Mouse (Mus musculus): ENCODE measurements at regions not wholly inside any gene's neighbourhood (a gene's known extent, or its start where the extent isn't known, plus 50 kb on each side); places are given as distances from the start of the nearest gene placed in this dataset.

DNA sequence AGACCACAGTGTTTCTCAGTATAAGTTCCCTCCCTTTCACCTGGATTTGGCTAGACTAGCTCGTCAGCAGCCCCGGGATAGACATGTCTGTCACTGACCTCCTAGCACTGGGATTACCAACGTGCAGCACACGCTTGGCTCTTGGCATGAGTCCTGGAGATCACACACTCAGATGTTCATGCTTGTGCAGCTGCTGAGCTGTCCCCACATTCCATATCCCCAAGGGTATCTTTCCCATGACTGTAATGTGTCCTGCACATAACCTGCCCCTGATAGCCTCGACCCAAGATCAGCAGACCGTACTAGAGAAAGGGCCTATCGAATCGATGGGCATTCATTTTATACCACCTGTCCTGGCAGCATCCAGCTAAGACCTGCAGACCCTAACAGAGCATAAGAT, 123.4 kb upstream of the Hs6st1 start:
- H3K4me1 ChIP-seq, result peaks cover 71% of the 10 kb centered on the region
- H3K36me3 ChIP-seq (replicated peaks; ENCODE audit: low read length), result peaks cover 6% of the 10 kb centered on the region
- TF ChIP-seq GATA1 (IDR thresholded peaks at IDR 0.05; ENCODE audit: borderline replicate concordance, low read length) (no peak), FLI1 (IDR thresholded peaks at IDR 0.05; ENCODE audit: low read length) (no peak)
- peaks cover 2% of the 10 kb centered on the region for H3K27me3 ChIP-seq (replicated peaks)
- H3K9me3 ChIP-seq, result peaks cover 25% of the 10 kb centered on the region
- no peak overlapping the region for H3K4me3 ChIP-seq (replicated peaks)

DNA sequence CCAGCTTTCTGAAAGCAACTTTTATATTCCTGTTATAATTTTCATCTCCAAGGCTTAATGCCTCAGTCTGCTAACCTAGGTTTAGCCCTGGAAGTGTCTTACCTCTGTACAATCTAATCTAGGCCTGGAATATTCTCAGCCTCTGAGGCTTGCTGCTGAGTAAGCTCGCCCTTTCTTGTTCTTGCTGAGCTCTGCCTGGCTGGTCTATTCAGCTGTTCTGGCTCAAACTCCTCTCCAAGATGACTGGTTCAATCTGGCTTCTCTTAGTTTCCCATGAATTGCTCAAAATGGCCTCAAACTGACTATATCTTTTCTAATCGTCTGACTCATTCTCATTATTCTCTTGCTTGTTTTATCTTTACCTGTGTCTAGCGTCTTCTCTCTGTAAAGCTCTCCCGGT, 122.6 kb upstream of the Hs6st1 start:
- Histone ChIP-seq H3K4me1 (peaks cover 64% of the 10 kb centered on the region), H3K36me3 (replicated peaks; ENCODE audit: low read length) (peaks cover 11% of the 10 kb centered on the region), H3K27me3 (replicated peaks) (peaks cover 2% of the 10 kb centered on the region), H3K9me3 (peaks cover 32% of the 10 kb centered on the region), H3K4me3 (replicated peaks) (no peak overlapping the region)
- TF ChIP-seq GATA1 (IDR thresholded peaks at IDR 0.05; ENCODE audit: borderline replicate concordance, low read length) (no peak), FLI1 (IDR thresholded peaks at IDR 0.05; ENCODE audit: low read length) (no peak)

DNA sequence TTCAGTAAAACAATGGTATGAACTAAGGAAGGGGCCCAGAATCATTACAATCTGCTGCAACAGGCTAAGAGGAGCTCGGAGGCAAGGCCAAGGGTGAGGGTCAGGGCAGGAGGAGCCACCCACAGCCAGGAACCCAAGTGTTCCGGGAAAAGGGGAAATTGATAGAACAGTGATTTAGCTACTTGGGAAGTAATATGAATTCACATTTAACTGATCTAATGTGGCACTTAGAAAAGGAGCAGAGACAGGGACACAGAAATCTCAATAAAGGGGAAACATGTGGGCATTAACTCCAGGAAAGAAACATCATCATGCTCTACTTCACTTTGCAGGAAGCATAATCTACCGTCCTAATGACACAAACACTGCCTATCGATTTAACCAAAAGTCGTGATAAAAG, 120.1 kb upstream of the Hs6st1 start:
- TF ChIP-seq GATA1 (IDR thresholded peaks at IDR 0.05; ENCODE audit: borderline replicate concordance, low read length) (no peak), FLI1 (IDR thresholded peaks at IDR 0.05; ENCODE audit: low read length) (no peak)
- no peak overlapping the region for H3K4me3 ChIP-seq (replicated peaks)
- peaks cover 52% of the 10 kb centered on the region for H3K4me1 ChIP-seq
- H3K9me3 ChIP-seq, result peaks cover 36% of the 10 kb centered on the region
- H3K36me3 ChIP-seq (replicated peaks; ENCODE audit: low read length), result peaks cover 13% of the 10 kb centered on the region
- H3K27me3 ChIP-seq (replicated peaks), result peaks cover 6% of the 10 kb centered on the region

DNA sequence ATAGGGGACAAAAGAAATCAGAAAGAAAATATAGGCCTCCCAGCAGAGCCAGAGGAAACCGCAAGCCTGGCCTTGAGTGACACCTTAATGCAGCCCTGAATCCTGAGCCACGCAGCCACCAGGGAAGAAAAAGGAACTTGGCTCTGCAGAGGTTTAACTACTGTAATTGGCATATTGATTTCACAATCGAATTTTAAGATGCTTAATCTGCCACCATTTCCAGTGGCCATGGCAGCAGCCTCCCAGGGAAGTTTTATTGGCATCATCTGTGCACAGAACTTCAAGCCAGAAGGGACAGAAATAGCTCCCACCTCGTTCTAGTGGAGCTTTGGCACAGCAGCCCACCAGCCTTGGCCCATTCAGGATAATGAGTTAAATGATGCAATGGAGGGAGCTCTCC, 117.1 kb upstream of the Hs6st1 start:
- peaks cover 13% of the 10 kb centered on the region for H3K36me3 ChIP-seq (replicated peaks; ENCODE audit: low read length)
- peaks cover 37% of the 10 kb centered on the region for H3K9me3 ChIP-seq
- TF ChIP-seq GATA1 (IDR thresholded peaks at IDR 0.05; ENCODE audit: borderline replicate concordance, low read length) (no peak), FLI1 (IDR thresholded peaks at IDR 0.05; ENCODE audit: low read length) (no peak)
- H3K4me3 ChIP-seq (replicated peaks), result no peak overlapping the region
- peaks cover 24% of the 10 kb centered on the region for H3K4me1 ChIP-seq
- H3K27me3 ChIP-seq (replicated peaks), result peaks cover 13% of the 10 kb centered on the region

DNA sequence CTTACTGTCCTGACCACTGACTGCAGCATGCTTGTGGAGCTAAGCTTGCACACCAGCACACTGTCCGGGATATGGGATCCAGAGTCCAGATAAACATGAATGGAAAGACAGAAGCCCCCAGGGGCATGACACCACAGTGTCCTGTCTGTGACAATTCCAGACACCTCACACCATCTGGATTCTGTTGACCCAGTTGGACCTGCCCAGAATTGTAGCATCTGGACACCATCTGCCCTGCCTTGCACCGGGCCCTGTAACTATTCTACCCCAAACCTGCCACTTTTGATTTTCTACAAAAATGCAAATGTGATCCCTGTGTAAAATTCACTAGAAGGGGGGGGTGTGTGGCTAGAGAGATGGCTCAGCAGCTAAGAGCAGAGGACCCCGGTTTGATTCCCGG, 114.5 kb upstream of the Hs6st1 start:
- Histone ChIP-seq H3K4me3 (replicated peaks) (no peak overlapping the region), H3K4me1 (peaks cover 18% of the 10 kb centered on the region), H3K27me3 (replicated peaks) (peaks cover 14% of the 10 kb centered on the region), H3K9me3 (peaks cover 22% of the 10 kb centered on the region), H3K36me3 (replicated peaks; ENCODE audit: low read length) (peaks cover 9% of the 10 kb centered on the region)
- TF ChIP-seq FLI1 (IDR thresholded peaks at IDR 0.05; ENCODE audit: low read length) (no peak), GATA1 (IDR thresholded peaks at IDR 0.05; ENCODE audit: borderline replicate concordance, low read length) (no peak)

DNA sequence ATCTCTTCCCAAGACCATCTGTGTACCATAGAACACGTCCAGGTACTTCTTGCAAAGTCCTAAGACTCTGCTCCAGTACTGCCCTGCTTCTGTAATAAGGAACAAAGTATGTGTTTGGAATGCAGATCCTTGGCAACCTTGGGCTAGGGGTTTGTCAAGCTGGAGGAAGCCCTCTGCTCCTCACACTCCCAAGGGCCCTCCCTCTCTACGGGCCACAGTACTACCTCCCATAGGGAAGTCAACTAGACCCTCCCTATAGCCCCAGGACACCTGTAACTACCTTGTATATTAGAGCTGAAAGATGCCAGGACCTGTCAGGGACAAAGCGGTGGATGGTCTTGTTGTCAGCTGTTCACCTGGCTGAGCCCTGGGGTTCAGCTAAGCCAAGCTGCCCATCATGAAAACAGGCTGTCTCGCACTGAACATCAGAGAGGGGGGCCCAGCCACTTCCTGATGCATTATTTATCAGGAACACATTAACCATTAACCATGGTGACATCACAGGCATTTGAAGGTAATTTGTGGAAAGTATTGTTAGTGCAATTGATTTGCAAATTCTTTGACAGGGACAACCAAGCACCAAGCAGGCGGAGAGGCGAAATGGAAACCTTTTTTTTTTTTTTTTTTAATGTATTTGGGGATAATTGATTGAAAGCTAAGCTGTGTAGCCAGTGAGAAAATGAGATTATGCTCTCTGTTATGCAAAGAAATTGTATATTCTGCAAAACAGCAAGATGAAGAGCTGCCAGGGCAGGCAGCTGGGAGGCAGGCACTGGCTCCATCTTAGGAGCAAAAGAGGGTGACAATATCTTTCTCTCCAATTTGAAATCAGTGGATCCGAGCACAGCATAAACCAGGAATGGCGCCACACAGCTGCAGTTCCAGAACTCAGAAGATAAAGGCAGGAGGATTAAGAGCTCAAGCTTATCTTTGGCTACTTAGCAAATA, 110.5 kb upstream of the Hs6st1 start:
- TF ChIP-seq FLI1 (IDR thresholded peaks at IDR 0.05; ENCODE audit: low read length), result no peak
- TF ChIP-seq GATA1 (IDR thresholded peaks at IDR 0.05; ENCODE audit: borderline replicate concordance, low read length), result no peak
- no peaks in the 10 kb centered on the region for H3K36me3 ChIP-seq (replicated peaks; ENCODE audit: low read length)
- H3K4me3 ChIP-seq (replicated peaks), result no peak overlapping the region
- H3K9me3 ChIP-seq, result peaks cover 5% of the 10 kb centered on the region; the same call in 1 of the 2 replicates
- peaks cover 17% of the 10 kb centered on the region for H3K4me1 ChIP-seq
- peaks cover 17% of the 10 kb centered on the region for H3K27me3 ChIP-seq (replicated peaks)

DNA sequence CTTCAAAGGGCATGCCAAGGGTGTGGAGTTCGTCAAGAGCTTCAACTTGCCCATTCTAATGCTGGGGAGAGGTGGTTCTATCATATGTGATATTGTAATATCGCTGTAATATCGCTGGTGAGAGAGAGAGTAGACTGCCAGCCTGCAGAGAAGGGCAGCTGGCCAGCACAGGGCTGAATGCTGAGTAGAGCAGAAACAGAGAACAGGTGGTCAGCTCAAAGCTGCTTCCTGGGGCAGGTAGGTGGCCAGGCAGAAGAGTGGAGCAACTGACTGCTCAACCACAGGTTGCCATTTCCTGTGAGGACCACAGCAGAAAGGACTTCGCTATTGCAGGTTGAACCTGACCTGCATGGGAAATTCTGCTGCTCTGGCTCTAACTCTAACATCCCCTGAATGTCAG, 108.5 kb upstream of the Hs6st1 start:
- Histone ChIP-seq H3K4me1 (peaks cover 17% of the 10 kb centered on the region), H3K36me3 (replicated peaks; ENCODE audit: low read length) (peaks cover under 1% of the 10 kb centered on the region), H3K27me3 (replicated peaks) (peaks cover 15% of the 10 kb centered on the region), H3K4me3 (replicated peaks) (no peak overlapping the region), H3K9me3 (peaks cover 10% of the 10 kb centered on the region)
- TF ChIP-seq FLI1 (IDR thresholded peaks at IDR 0.05; ENCODE audit: low read length) (no peak), GATA1 (IDR thresholded peaks at IDR 0.05; ENCODE audit: borderline replicate concordance, low read length) (no peak)

DNA sequence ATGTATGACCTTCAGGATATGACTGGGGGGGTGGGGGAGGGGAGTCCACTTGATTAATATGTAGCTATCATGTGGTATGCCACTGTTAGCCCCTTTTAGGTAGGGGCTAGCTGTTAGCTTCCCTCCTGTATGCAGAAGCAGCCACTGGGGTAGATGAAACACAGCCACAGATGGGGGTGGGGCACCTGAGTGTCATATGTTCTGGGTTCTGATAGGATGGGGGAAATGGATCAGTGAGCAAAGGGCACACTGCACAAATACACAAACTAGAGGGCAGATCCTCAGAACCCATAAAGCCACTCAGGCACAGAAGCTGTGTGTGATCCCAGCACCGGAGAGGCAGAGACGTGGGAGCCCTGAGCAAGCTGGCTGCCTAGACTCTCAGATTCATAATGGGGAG, 107.4 kb upstream of the Hs6st1 start:
- TF ChIP-seq FLI1 (IDR thresholded peaks at IDR 0.05; ENCODE audit: low read length) (no peak), GATA1 (IDR thresholded peaks at IDR 0.05; ENCODE audit: borderline replicate concordance, low read length) (no peak)
- Histone ChIP-seq H3K4me3 (replicated peaks) (no peak overlapping the region), H3K36me3 (replicated peaks; ENCODE audit: low read length) (peaks cover 8% of the 10 kb centered on the region), H3K4me1 (peaks cover 17% of the 10 kb centered on the region), H3K9me3 (peaks cover 18% of the 10 kb centered on the region), H3K27me3 (replicated peaks) (peaks cover 12% of the 10 kb centered on the region)

DNA sequence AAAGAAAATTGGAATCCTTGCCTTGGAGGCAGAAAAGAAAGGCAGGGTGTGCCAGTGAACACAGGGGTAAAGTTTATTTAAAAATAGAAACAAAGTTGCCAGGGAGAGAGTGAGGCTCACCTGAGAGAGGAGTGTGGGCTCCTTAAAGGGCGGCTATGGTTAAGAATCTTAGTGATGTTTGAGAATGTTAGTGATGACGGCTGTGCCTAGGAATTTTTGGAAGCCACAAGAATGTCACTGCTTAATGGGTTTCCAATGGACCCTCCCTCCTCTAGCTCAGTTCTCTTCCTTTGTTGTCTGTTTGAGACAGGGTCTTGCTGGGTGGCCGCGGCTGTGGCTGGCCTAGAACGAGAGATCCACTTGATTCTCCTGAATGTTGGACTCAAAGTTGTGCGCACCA, 106.3 kb upstream of the Hs6st1 start:
- TF ChIP-seq GATA1 (IDR thresholded peaks at IDR 0.05; ENCODE audit: borderline replicate concordance, low read length) (no peak), FLI1 (IDR thresholded peaks at IDR 0.05; ENCODE audit: low read length) (no peak)
- Histone ChIP-seq H3K4me3 (replicated peaks) (no peak overlapping the region), H3K9me3 (peaks cover 18% of the 10 kb centered on the region), H3K36me3 (replicated peaks; ENCODE audit: low read length) (peaks cover 8% of the 10 kb centered on the region), H3K27me3 (replicated peaks) (peaks cover 9% of the 10 kb centered on the region), H3K4me1 (peaks cover 22% of the 10 kb centered on the region)

DNA sequence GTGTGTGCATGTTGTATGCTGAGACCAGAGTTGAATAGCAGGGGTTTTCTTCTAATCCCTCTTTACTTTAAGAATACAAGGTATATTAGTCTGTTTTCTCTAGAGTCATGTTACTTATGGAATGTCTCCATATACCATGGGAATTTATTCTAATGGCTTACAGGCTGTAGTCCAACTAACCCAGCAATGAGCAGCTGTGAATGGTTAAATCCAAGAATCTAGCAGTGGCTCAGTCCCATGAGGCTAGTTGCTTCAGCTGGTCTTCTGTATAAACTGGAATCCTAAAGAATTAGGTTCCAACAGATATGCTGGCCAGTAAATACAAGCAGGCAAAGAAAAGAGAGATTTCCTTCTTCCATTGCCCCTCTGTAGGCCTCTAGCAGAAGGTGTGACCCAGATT, 99.7 kb upstream of the Hs6st1 start:
- TF ChIP-seq GATA1 (IDR thresholded peaks at IDR 0.05; ENCODE audit: borderline replicate concordance, low read length) (no peak), FLI1 (IDR thresholded peaks at IDR 0.05; ENCODE audit: low read length) (no peak)
- Histone ChIP-seq H3K4me3 (replicated peaks) (no peak overlapping the region), H3K36me3 (replicated peaks; ENCODE audit: low read length) (peaks cover 8% of the 10 kb centered on the region), H3K27me3 (replicated peaks) (no peaks in the 10 kb centered on the region), H3K4me1 (peaks cover 42% of the 10 kb centered on the region), H3K9me3 (peaks cover 17% of the 10 kb centered on the region)

All from megakaryocyte, embryonic 14.5 days (primary cell).